Mouse (Mus musculus) left cerebral cortex, adult 2 months (tissue): Measurements from ENCODE around the gene Atp5mpl. TPM values are rescaled to one million over a fixed set of nuclear protein-coding genes. Genes with fewer than 3 reads are reported as not detected.
"Not testable (repeated sequence)": the region's sequence is repeated elsewhere in the genome, so short reads cannot be mapped to it uniquely, and the experiment has no call there.

Source experiments
- DNase-seq, 2 experiments: peaks; one replicate each; pipeline ENCODE4 v3.0.0; 2021 to 2022; ENCODE audit warnings: low spot score in 2 of 2, mixed read lengths in 1 of 2; ENCODE audit errors: extremely low spot score in 1 of 2
- H3K27ac ChIP-seq: fragments of 200-600 bp; 2 replicates; pipeline ENCODE4 v1.8.1; 2022
- H3K4me3 ChIP-seq: fragments of 200-600 bp; 2 replicates; pipeline ENCODE4 v1.8.1; 2022
- CTCF ChIP-seq: fragments of 200-600 bp; IDR thresholded peaks from 2 replicates; pipeline ENCODE4 v1.8.1; 2022; ENCODE audit warnings: antibody characterized with exemption, mild to moderate bottlenecking, moderate library complexity
- intact Hi-C: fragments of 180-260 bp; cut with DNase I; formaldehyde crosslinking; loops from one replicate; pipeline ENCODE4 v1.15.1; 2025
- total RNA-seq, 2 experiments: library from RNA; stranded (reverse); gene quantifications; 2 replicates each; pipeline ENCODE4 v1.2.3; 2021

The Atp5mpl gene
- total RNA-seq, 2 experiments from 2014 or later = 328 to 341 TPM

DNA sequence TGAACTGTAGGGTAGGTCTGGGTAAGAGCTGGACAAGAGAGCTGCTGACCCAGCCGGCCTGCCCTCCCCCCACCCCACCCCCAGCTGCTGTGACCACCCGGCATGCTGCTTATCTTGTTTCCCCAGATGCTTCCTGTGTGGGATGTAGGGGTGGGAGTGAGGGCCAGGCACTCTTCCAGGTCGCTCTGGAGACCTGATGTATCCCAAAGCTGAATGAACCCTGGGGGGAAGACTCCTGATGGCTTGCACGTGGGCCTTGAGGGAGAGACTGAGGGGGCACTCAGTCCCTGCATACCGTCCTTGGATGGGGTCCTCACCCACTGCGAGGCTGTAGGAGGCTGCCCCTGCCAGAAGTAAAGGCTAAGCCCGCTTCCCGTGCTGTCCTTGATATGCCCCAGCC is 21.7 kb downstream of the Atp5mpl start:
- DNase-seq = no peak
- Histone ChIP-seq H3K4me3 (no peak overlapping the region), H3K27ac (no peak overlapping the region; the same call in 1 of the 2 replicates)
- intact Hi-C loops = no loop called here
- no peak for TF ChIP-seq CTCF

DNA sequence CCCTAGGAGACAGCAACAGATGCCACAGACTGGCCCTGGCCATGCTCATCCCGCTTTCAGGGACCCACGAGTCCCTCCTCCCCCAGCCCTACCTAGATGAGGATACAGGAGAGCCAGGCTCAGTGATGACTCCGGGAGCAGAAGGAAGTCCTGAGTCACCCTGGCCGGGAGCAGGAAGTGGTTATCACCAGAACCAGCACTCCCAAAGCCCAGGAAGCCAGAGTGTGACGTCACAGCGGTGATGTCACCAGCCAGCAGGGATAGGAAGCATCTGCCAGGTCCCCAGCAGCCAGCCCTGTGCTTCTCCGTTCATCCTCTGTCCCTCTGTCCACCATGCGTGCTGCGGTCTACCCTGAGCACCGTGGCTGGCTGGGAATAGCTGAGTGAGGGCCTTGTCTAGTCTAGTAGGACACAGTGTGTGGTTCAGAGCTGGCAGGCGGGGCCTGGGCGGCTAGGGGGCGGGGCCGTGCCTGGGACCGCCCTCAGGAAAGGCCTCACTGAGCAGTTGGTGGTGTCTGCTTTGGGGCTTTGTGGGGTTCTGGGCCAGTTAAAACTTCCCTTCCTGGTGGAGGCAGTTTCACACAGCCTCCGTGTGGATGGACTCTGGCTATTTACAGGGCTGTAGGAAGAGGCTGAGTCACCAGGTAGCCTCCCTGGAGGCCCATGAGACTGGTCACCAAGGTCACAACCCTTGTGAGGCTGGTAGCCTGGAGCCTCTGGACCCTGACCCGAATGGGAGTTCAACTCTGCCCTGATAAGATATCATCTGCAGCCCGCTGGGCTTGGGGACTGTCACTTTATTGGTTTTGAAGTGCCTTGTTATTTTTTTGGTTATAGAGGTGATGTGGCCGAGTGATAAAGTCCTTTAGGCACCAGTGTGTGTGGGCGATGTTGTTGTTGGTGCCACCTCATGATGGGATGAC is 22.5 kb downstream of the Atp5mpl start:
- H3K4me3 ChIP-seq, DNase-seq, intact Hi-C loops, H3K27ac ChIP-seq: not testable (repeated sequence)

DNA sequence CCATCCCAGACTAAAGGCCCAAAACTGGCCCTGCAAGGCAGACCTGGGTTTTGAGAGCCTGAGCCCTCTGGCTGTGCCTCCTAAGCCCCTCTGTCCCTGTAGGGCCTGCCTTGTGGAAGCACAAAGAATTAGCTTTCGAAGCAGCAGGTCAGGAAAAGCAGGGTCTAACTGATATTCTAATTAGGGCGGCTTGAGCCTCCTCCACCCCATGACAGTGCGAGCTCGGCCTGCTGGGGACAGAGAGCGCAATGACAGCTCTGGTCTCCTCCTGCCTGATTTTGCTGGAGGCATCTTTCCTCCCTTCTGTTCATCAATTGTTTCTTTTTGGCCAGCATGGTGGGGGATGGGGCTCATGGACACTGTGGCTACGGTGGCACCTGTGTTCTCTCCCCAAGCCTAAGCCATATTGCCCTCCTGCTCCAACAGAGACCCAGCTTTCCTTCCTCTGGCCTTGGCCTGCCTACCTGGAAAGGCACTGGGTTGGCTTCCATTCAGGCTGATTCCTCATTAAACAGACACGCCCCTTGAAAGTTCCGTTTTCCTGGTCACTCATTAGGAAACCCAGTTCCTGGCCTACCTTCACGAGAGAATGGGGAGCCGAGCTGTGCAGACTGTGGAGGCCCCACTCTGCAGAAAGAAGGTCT is 23.2 kb downstream of the Atp5mpl start:
- H3K27ac ChIP-seq = no peak overlapping the region
- intact Hi-C loops = no loop called here
- no peak for DNase-seq
- no peak overlapping the region for H3K4me3 ChIP-seq
- TF ChIP-seq CTCF = no peak

DNA sequence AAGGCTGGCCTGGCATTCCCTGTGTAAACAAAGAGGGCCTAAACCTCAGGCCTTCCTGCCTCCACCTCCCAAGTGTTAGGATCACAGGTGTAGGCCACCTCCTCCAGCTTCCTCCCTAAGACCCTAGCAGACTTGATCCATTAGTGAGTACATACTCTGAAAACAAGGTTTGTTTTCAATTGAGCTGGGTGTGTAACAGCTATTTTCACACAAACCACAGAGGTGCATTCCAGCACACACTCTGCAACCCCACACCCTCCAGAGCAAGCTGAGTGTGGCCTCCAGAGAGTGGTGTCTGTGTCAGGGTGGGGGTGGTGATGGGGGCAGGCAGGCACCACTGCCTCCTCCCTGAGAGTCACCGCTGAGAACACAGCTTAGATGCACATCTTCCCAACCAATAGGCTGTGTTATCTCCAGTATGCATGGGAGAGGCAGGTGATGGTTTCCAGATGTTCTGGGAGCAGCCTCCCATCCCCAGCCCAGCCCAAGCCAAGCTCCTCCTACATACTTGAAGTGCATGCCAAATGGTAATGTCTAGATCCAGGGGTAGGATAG is 28.1 kb downstream of the Atp5mpl start:
- no peak for TF ChIP-seq CTCF
- intact Hi-C loops = no loop called here
- no peak for DNase-seq

DNA sequence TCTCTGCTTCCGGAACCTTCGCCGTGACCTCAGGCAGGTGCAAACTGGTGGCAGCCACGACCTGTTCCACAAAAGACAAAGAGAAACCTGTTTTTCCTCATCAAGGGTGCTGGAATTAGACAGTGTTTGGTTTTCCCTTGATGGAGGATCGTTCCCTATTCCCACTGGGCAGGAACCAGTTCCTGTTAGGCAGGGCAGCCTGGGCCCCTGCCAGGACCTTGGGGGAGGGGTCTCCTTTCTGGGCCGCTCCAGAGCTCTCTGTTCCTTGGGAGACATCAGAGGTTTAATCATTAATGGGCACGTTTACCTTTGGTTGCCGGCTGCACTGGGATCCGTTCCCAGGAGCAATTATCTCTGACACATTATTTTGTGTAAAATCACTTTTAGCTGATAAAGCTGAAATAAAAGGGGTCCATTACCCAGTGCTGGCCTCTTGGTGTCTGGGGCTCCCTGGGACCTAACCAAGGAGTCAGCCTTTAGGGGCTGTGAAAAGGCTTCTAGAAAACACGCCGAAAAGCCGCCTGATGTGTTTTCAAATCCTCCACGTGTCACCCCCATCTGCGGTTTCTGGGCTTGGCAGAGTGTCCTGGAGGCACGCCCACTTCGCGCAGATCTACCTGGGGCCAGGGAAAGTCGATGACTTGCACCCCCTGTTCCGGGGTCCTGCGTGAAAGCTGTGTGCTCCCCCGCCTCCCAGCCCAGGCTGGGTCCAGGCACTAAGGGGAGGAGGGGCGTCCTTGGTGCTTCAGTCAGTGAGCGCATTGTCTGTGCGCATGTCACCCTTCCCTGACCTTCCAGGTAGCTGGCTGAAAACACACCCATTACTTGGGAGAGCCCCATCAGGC is 29.8 kb downstream of the Atp5mpl start:
- H3K4me3 ChIP-seq = no peak overlapping the region
- intact Hi-C loops = no loop called here
- H3K27ac ChIP-seq = no peak overlapping the region
- TF ChIP-seq CTCF = no peak
- DNase-seq = no peak

More for the DNA sequence above, 28.1 kb downstream of the Atp5mpl start:
- no peak overlapping the region for H3K27ac ChIP-seq
- no peak overlapping the region for H3K4me3 ChIP-seq

DNA sequence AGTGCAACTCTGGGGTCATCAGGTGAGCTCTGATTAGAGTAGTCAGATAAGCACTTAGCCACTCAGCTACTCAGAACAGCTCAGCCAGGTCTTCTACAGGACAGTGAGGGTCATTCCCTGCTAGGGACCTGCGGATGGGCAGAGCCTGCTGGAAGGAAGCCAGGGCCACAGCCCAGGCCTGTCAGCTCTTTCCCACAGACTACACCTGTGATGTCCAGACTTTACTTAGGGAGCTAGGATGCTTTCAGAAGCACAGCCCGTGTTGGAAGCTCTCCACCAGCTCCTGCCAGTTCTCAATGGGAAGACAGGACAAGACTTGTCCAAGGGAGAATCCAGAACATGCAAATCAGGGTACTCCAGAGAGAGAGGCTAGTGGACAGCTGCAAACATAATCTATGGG is 32.8 kb downstream of the Atp5mpl start:
- intact Hi-C loops = no loop called here
- no peak for TF ChIP-seq CTCF
- no peak overlapping the region for H3K27ac ChIP-seq
- no peak overlapping the region for H3K4me3 ChIP-seq
- DNase-seq = no peak

DNA sequence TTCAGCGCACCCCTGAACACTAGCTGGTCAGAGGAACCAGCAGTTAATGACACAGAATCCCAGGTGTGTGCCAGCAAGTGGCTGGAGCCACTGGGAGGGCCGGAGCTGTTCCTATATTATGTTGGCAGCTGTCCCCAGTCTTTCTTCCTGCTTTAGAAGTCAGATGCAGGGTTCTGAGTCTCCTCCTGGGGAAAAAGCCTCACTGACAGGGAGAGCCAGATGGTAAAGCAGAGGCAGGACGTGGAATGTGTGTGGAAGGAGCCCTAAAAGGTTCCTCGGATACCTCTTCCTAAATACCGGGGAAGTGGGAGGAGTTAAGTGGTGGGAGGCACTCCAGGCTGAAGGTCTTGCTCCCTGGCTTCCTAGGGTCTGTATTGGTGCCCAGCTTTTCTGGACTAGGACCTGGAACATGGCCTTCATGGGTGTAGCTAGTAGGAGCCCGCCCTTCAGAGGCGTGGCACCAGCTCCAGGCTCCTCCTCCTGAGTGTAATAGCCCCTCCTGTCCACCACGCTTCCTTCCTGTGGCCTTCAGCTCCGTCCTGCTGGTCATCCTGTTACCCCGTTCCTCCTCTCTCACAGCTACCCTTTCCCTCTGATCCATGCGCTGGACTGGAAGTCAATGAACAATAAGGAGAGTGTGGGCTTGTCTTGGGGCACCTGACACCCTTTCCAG is 33.6 kb downstream of the Atp5mpl start:
- intact Hi-C loops = no loop called here
- H3K4me3 ChIP-seq = no peak overlapping the region
- DNase-seq = no peak
- no peak for TF ChIP-seq CTCF
- H3K27ac ChIP-seq = no peak overlapping the region

DNA sequence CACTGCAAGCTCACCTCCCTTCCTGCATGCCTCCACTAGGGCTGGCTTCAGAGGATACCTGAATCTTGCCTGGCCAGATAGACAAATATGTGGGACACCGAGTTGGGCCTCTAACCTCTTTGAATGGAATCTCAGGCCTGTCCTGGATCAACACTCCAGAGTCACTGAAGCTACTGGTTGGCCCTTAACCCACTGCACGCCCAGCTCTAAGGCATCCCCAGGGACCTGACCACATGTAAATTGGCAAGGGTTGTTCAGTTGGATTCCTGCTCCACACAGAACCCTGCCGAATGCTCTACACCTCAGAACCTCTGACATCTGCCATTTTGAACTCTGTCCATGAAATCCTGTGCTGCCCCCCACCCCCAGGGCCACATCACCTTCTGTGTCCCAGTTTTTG is 34.3 kb downstream of the Atp5mpl start:
- intact Hi-C loops = no loop called here
- Histone ChIP-seq H3K4me3 (no peak overlapping the region), H3K27ac (no peak overlapping the region)
- TF ChIP-seq CTCF = no peak
- DNase-seq = no peak

DNA sequence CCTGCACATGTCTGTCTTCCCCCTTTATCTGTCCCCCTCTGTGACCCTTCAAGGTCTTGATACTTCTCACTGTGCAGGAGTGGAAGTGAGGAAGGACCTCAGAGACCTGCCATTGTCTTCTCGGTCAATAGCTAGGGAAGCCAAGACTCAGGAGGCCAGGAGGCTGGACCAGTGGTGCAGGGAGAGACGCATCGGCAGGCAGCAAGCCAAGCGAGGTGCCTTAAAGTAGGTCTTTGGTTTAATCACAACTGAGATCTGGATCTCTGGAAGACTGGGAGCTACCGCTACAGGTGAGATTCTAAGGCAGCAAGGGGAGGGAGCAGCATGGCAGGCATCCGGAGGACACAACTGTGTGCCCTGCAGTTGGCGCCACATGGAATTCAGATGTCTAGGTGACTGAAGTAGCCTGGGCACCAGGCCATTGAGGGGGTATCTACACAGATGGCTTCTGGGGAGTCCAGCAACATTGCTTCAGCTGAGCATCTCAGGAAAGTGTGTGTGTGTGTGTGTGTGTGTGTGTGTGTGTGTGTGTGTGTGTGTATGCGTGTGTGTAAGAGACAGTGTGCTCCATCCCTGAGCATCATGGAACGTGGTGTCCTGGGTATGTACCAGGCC is 35.3 kb downstream of the Atp5mpl start:
- no peak for DNase-seq
- no peak for TF ChIP-seq CTCF

DNA sequence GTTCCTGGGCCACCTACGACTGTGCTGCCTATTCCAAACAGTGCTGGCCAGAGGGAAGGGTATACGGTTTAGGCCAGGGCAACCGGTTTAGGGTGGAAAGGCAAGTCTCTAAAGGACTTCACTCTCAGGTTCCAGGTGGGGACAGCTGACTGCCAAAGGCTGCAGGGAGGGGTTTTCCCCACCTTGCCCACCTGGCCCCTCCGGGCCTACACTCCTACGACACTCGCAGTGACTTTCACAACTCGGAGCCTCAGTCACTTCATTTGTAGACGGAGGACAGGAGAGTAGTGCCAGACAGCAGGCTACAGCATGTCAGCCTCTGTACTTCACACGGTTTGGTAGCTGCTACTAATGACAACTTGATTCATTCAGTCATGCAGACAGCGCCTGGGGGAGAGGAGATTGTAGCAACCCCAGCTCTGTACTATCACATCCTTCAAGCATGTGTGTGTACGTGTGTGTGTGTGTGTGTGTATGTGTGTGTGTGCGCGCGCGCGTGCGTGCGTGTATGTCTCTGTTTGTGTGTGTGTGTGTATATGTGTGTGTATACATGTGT is 38.3 kb downstream of the Atp5mpl start:
- intact Hi-C loops = no loop called here
- no peak for TF ChIP-seq CTCF
- Histone ChIP-seq H3K4me3 (no peak overlapping the region), H3K27ac (no peak overlapping the region)
- no peak for DNase-seq

More for the DNA sequence above, 35.3 kb downstream of the Atp5mpl start:
- intact Hi-C loops = no loop called here
- H3K27ac ChIP-seq = no peak overlapping the region
- H3K4me3 ChIP-seq = no peak overlapping the region
